In genomic region chr4:43720491-43721228, GRCm38 (mm10) we compare ENCODE assay signal across 13 mouse cellular contexts. TPM values are rescaled to one million over a fixed set of nuclear protein-coding genes. Genes with fewer than 3 reads are reported as not detected.
A peak's percentile ranks its signal among the peaks of the same experiment; 100 is the strongest.
DNase-seq lines count a peak whose midpoint lies in the region; ATAC-seq and TF ChIP-seq lines count a peak whose summit lies in the region.
"Had no signal": no experiment of that assay in that cellular context is flagged by ENCODE, and none has a peak within 500 bp of the region (broad histone marks: within the 10 kb centered on the region; RNA-seq: fewer than 3 reads in every experiment).

No protein-coding gene starts in this region.

- intact Hi-C loops in heart, postnatal 25 days (cut with DNase I), result no loop called here

- no peak overlapping the region for H3K9ac ChIP-seq in heart, postnatal 0 days (replicated peaks; ENCODE audit: low read depth, low read length)
- no peak overlapping the region for H3K9ac ChIP-seq in midbrain, postnatal 0 days (replicated peaks; ENCODE audit: low read length, poor library complexity, severe bottlenecking)
- H3K9ac ChIP-seq: liver, embryonic 14.5 days had no signal

- H3K27ac ChIP-seq in cerebellum, adult 2 months (ENCODE audit: insufficient read depth, low read length), result no peak overlapping the region
- H3K27ac ChIP-seq in heart, postnatal 0 days (ENCODE audit: low read depth), result peak overlapping the region; percentile 78
- H3K27ac ChIP-seq in midbrain, postnatal 0 days (ENCODE audit: low read depth, low read length), result no peak overlapping the region
- no peak overlapping the region for H3K27ac ChIP-seq in midbrain, embryonic 10.5 days (replicated peaks)
- H3K27ac ChIP-seq: liver, embryonic 14.5 days had no signal

- peaks cover 5% of the 10 kb centered on the region; the same call in 1 of the 2 replicates for H3K4me1 ChIP-seq in cerebellum, adult 2 months (ENCODE audit: control insufficient read depth, insufficient read depth, low read length)
- H3K4me1 ChIP-seq in heart, postnatal 0 days (ENCODE audit: control insufficient read depth, insufficient read depth), result no peaks in the 10 kb centered on the region
- H3K4me1 ChIP-seq in midbrain, postnatal 0 days (ENCODE audit: insufficient read depth, low read length), result no peaks in the 10 kb centered on the region
- H3K4me1 ChIP-seq in midbrain, embryonic 10.5 days, result no peaks in the 10 kb centered on the region

- TF ChIP-seq POLR2A in cerebellum, adult 2 months (IDR thresholded peaks at IDR 0.05; ENCODE audit: borderline replicate concordance, insufficient read depth, low read length), result no peak
- TF ChIP-seq POLR2A in myocyte (IDR thresholded peaks at IDR 0.05; ENCODE audit: insufficient read length, low read depth), result no peak

- H3K36me3 ChIP-seq in heart, postnatal 0 days (replicated peaks; ENCODE audit: control insufficient read depth, insufficient read depth, low read length), result no peaks in the 10 kb centered on the region
- H3K36me3 ChIP-seq in midbrain, postnatal 0 days (ENCODE audit: insufficient read depth, low read length), result no peaks in the 10 kb centered on the region
- no peaks in the 10 kb centered on the region for H3K36me3 ChIP-seq in midbrain, embryonic 10.5 days
- H3K36me3 ChIP-seq in myocyte (ENCODE audit: control insufficient read depth, insufficient read depth), result no peaks in the 10 kb centered on the region
- H3K36me3 ChIP-seq: G1E had no signal

- DNase-seq in cerebellum, adult 2 months, result no peak
- no peak for DNase-seq in cerebellum, adult 11 months
- no peak for DNase-seq in heart, postnatal 0 days (ENCODE audit: low spot score)
- no peak for DNase-seq in heart, postnatal 25 days (ENCODE audit: low spot score)
- DNase-seq in midbrain, postnatal 0 days (ENCODE audit: low spot score), result peak; percentile 18
- no peak for DNase-seq in midbrain, embryonic 10.5 days (ENCODE audit: low spot score)
- DNase-seq in thymus, postnatal 4 days, result no peak
- DNase-seq: cerebellum, adult 11-12 months; gastrocnemius, postnatal 36 days; kidney, postnatal 10 days had no signal

- H3K9me3 ChIP-seq in heart, postnatal 0 days (replicated peaks; ENCODE audit: control insufficient read depth, low read length), result no peaks in the 10 kb centered on the region
- H3K9me3 ChIP-seq in midbrain, postnatal 0 days (ENCODE audit: low read length), result no peaks in the 10 kb centered on the region
- H3K9me3 ChIP-seq in midbrain, embryonic 10.5 days (replicated peaks), result no peaks in the 10 kb centered on the region
- H3K9me3 ChIP-seq: G1E had no signal

- no peak overlapping the region; the same call in 1 of the 2 replicates for H3K4me2 ChIP-seq in heart, postnatal 0 days (ENCODE audit: low read depth, low read length)
- no peak overlapping the region for H3K4me2 ChIP-seq in midbrain, postnatal 0 days (ENCODE audit: low read depth, low read length, poor library complexity, severe bottlenecking)
- peak overlapping the region; percentile 18 for H3K4me2 ChIP-seq in myocyte (ENCODE audit: low read depth)

- no peak overlapping the region for H3ac ChIP-seq in myocyte (ENCODE audit: control insufficient read depth, insufficient read length)

- H3K4me3 ChIP-seq in cerebellum, adult 2 months (replicated peaks; ENCODE audit: insufficient read depth, low read depth, low read length), result peak overlapping the region; percentile 11
- H3K4me3 ChIP-seq in heart, postnatal 0 days (ENCODE audit: low read depth, low read length), result no peak overlapping the region
- no peak overlapping the region for H3K4me3 ChIP-seq in midbrain, postnatal 0 days (ENCODE audit: low read depth, low read length)
- no peak overlapping the region for H3K4me3 ChIP-seq in midbrain, embryonic 10.5 days
- H3K4me3 ChIP-seq in myocyte, result no peak overlapping the region

- TF ChIP-seq EP300 in heart, postnatal 0 days (IDR thresholded peaks at IDR 0.05; ENCODE audit: low read depth), result no peak

- no peaks in the 10 kb centered on the region for H3K27me3 ChIP-seq in cerebellum, adult 2 months (ENCODE audit: control insufficient read depth, insufficient read depth, low read length)
- no peaks in the 10 kb centered on the region for H3K27me3 ChIP-seq in heart, postnatal 0 days (ENCODE audit: control insufficient read depth, insufficient read depth, low read length)
- H3K27me3 ChIP-seq in midbrain, postnatal 0 days (ENCODE audit: insufficient read depth, low read length), result no peaks in the 10 kb centered on the region
- no peaks in the 10 kb centered on the region for H3K27me3 ChIP-seq in midbrain, embryonic 10.5 days (ENCODE audit: low read depth, poor library complexity, severe bottlenecking)
- H3K27me3 ChIP-seq in myocyte (ENCODE audit: control insufficient read depth, insufficient read depth, insufficient read length), result no peaks in the 10 kb centered on the region

- no peaks in the 10 kb centered on the region for H3K79me2 ChIP-seq in myocyte (ENCODE audit: control insufficient read depth, insufficient read depth)

- TF ChIP-seq CTCF in cerebellum, adult 2 months (IDR thresholded peaks at IDR 0.05; ENCODE audit: borderline replicate concordance, insufficient read depth, low read depth, low read length), result no peak
- no peak for TF ChIP-seq CTCF in heart, postnatal 0 days (IDR thresholded peaks at IDR 0.05; ENCODE audit: low read depth)
- no peak for TF ChIP-seq CTCF in midbrain, postnatal 0 days (IDR thresholded peaks at IDR 0.05)

- 28% methylated on average over 15 of the region's 16 CpGs for WGBS in cerebellum, adult 2 months
- 32% methylated on average over 14 of the region's 16 CpGs for WGBS in heart, postnatal 0 days
- 53% methylated on average over 14 of the region's 16 CpGs for WGBS in midbrain, postnatal 0 days
- 75% methylated on average over 14 of the region's 16 CpGs for WGBS in midbrain, embryonic 10.5 days

- peak; percentile 52; the same call in 1 of the 2 replicates for ATAC-seq in heart, postnatal 0 days (ENCODE audit: insufficient read depth, low read depth)
- ATAC-seq in midbrain, postnatal 0 days (ENCODE audit: low FRiP score), result no peak

TF ChIP-seq in myocyte, 11 proteins besides CTCF, POLR2A, EP300 and RAD21 (continues in another document):
- TF ChIP-seq SRF (IDR thresholded peaks at IDR 0.05; ENCODE audit: control insufficient read depth, insufficient read length, low read depth) (no peak), TCF12 (IDR thresholded peaks at IDR 0.05; ENCODE audit: insufficient read depth, poor library complexity, severe bottlenecking) (no peak), TCF3 (IDR thresholded peaks at IDR 0.05; ENCODE audit: insufficient read length, low read depth) (no peak), E2F4 (IDR thresholded peaks at IDR 0.05; ENCODE audit: insufficient read depth) (no peak), REST (IDR thresholded peaks at IDR 0.05; ENCODE audit: insufficient read depth, insufficient read length) (no peak)

RNA-seq across cellular contexts. Expression of gene Hrct1, which starts 6.3 kb away (rescaled TPM):
- 1.6 and 1.9 TPM in 2 replicates for polyA plus RNA-seq in cerebellum, adult 2 months (2012; rRNA removed)
- 8.2 and 9.5 TPM in 2 replicates for total RNA-seq in heart, postnatal 0 days (2014; rRNA removed; ENCODE audit: low replicate concordance)
- polyA plus RNA-seq in heart, postnatal 0 days (2015; fragmentation: Nextera tagmentation; extraction: Ambion mirVana), result 4.5 and 4.9 TPM in 2 replicates
- total RNA-seq in heart, postnatal 25 days (2021), result 1 to 10 TPM; 3.3 to 3.4 TPM
- total RNA-seq in midbrain, postnatal 0 days (2014; rRNA removed), result 1.1 TPM in 2 replicates
- 0.72 and 1.1 TPM in 2 replicates for polyA plus RNA-seq in midbrain, postnatal 0 days (2015; fragmentation: Nextera tagmentation; extraction: Ambion mirVana)
- 0.21 TPM in 1 of 2 replicates, not detected in the other for polyA plus RNA-seq in midbrain, embryonic 10.5 days (2016; fragmentation: Nextera tagmentation; extraction: Ambion mirVana)
- polyA plus RNA-seq in myocyte (2012; fragmentation: generic; extraction: Trizol), result 0.78 TPM
- polyA plus RNA-seq: G1E had no signal

RNA-seq across cellular contexts. Expression of gene Spaar, which starts 9.2 kb away (rescaled TPM):
- polyA plus RNA-seq in cerebellum, adult 2 months (2012; rRNA removed), result 0.76 and 0.88 TPM in 2 replicates
- total RNA-seq in heart, postnatal 0 days (2014; rRNA removed; ENCODE audit: low replicate concordance), result 1.6 and 6.3 TPM in 2 replicates
- 1.1 and 1.3 TPM in 2 replicates for polyA plus RNA-seq in heart, postnatal 0 days (2015; fragmentation: Nextera tagmentation; extraction: Ambion mirVana)
- total RNA-seq in heart, postnatal 25 days (2021), result 1 to 10 TPM; 4.8 to 4.9 TPM
- total RNA-seq in midbrain, postnatal 0 days (2014; rRNA removed), result not detected in 2 replicates
- 0.07 and 0.28 TPM in 2 replicates for polyA plus RNA-seq in midbrain, postnatal 0 days (2015; fragmentation: Nextera tagmentation; extraction: Ambion mirVana)
- polyA plus RNA-seq in midbrain, embryonic 10.5 days (2016; fragmentation: Nextera tagmentation; extraction: Ambion mirVana), result 0.02 TPM in 1 of 2 replicates, not detected in the other
- polyA plus RNA-seq in myocyte (2012; fragmentation: generic; extraction: Trizol), result 0.02 TPM
- polyA plus RNA-seq: G1E had no signal

RNA-seq across cellular contexts. Expression of gene Olfr71, which starts 10.6 kb away (rescaled TPM):
- not detected in 2 replicates for polyA plus RNA-seq in cerebellum, adult 2 months (2012; rRNA removed)
- not detected in 2 replicates for total RNA-seq in heart, postnatal 0 days (2014; rRNA removed; ENCODE audit: low replicate concordance)
- not detected in 2 replicates for polyA plus RNA-seq in heart, postnatal 0 days (2015; fragmentation: Nextera tagmentation; extraction: Ambion mirVana)
- total RNA-seq in heart, postnatal 25 days (2021), result not detected
- not detected in 2 replicates for total RNA-seq in midbrain, postnatal 0 days (2014; rRNA removed)
- polyA plus RNA-seq in midbrain, postnatal 0 days (2015; fragmentation: Nextera tagmentation; extraction: Ambion mirVana), result not detected in 2 replicates
- polyA plus RNA-seq in midbrain, embryonic 10.5 days (2016; fragmentation: Nextera tagmentation; extraction: Ambion mirVana), result not detected in 2 replicates
- not detected for polyA plus RNA-seq in myocyte (2012; fragmentation: generic; extraction: Trizol)
- total RNA-seq: gastrocnemius, postnatal 36 days had no signal
- polyA plus RNA-seq: G1E; liver, embryonic 14.5 days had no signal

RNA-seq across cellular contexts. Expression of gene Olfr70, which starts 20.1 kb away (rescaled TPM):
- polyA plus RNA-seq in cerebellum, adult 2 months (2012; rRNA removed), result not detected in 2 replicates
- total RNA-seq in heart, postnatal 0 days (2014; rRNA removed; ENCODE audit: low replicate concordance), result 0.15 TPM in 1 of 2 replicates, not detected in the other
- polyA plus RNA-seq in heart, postnatal 0 days (2015; fragmentation: Nextera tagmentation; extraction: Ambion mirVana), result not detected in 2 replicates
- not detected for total RNA-seq in heart, postnatal 25 days (2021)
- 0.09 TPM in 1 of 2 replicates, not detected in the other for total RNA-seq in midbrain, postnatal 0 days (2014; rRNA removed)
- not detected in 2 replicates for polyA plus RNA-seq in midbrain, postnatal 0 days (2015; fragmentation: Nextera tagmentation; extraction: Ambion mirVana)
- not detected in 2 replicates for polyA plus RNA-seq in midbrain, embryonic 10.5 days (2016; fragmentation: Nextera tagmentation; extraction: Ambion mirVana)
- not detected for polyA plus RNA-seq in myocyte (2012; fragmentation: generic; extraction: Trizol)
- total RNA-seq: G1E; gastrocnemius, postnatal 36 days had no signal
- polyA plus RNA-seq: G1E; liver, embryonic 14.5 days had no signal

RNA-seq across cellular contexts. Expression of gene Olfr159, which starts 50.1 kb away (rescaled TPM):
- polyA plus RNA-seq in cerebellum, adult 2 months (2012; rRNA removed), result not detected in 2 replicates
- total RNA-seq in heart, postnatal 0 days (2014; rRNA removed; ENCODE audit: low replicate concordance), result not detected in 2 replicates
- polyA plus RNA-seq in heart, postnatal 0 days (2015; fragmentation: Nextera tagmentation; extraction: Ambion mirVana), result not detected in 2 replicates
- not detected for total RNA-seq in heart, postnatal 25 days (2021)
- total RNA-seq in midbrain, postnatal 0 days (2014; rRNA removed), result not detected in 2 replicates
- not detected in 2 replicates for polyA plus RNA-seq in midbrain, postnatal 0 days (2015; fragmentation: Nextera tagmentation; extraction: Ambion mirVana)
- polyA plus RNA-seq in midbrain, embryonic 10.5 days (2016; fragmentation: Nextera tagmentation; extraction: Ambion mirVana), result not detected in 2 replicates
- polyA plus RNA-seq in myocyte (2012; fragmentation: generic; extraction: Trizol), result not detected
- total RNA-seq: G1E; gastrocnemius, postnatal 36 days had no signal
- polyA plus RNA-seq: G1E; liver, embryonic 14.5 days had no signal
